Mouse (Mus musculus) kidney, embryonic 14.5 days (tissue): Measurements from ENCODE around the gene Carf. TPM values are rescaled to one million over a fixed set of nuclear protein-coding genes. Genes with fewer than 3 reads are reported as not detected.
"Not testable (repeated sequence)": the region's sequence is repeated elsewhere in the genome, so short reads cannot be mapped to it uniquely, and the experiment has no call there.

Experiments used
- ATAC-seq: fragments of 200-750 bp; cut with Nextera tagmentation; 2 replicates; pipeline ENCODE4 v1.8.0; 2017; ENCODE audit warnings: moderate number of reproducible peaks, mild to moderate bottlenecking, moderate TSS enrichment, moderate library complexity; ENCODE audit not compliant: low FRiP score, low TSS enrichment
- H3K27ac ChIP-seq: fragments of 300-500 bp; sonication (generic); 2 replicates; pipeline ENCODE4 v1.5.1; 2014; ENCODE audit warnings: low read depth, mild to moderate bottlenecking, low read length, moderate library complexity, mixed read lengths
- H3K27me3 ChIP-seq: fragments of 300-500 bp; sonication (generic); 2 replicates; pipeline ENCODE4 v1.6.1; 2014; ENCODE audit warnings: mild to moderate bottlenecking, low read length; ENCODE audit not compliant: control insufficient read depth, insufficient read depth
- H3K36me3 ChIP-seq: fragments of 300-500 bp; sonication (generic); 2 replicates; pipeline ENCODE4 v1.6.1; 2014; ENCODE audit warnings: low read length, mixed read lengths; ENCODE audit not compliant: control insufficient read depth, insufficient read depth
- H3K4me1 ChIP-seq: fragments of 300-500 bp; sonication (generic); 2 replicates; pipeline ENCODE4 v1.6.1; 2014; ENCODE audit warnings: low read length, mixed read lengths; ENCODE audit not compliant: control insufficient read depth, insufficient read depth
- H3K4me2 ChIP-seq: fragments of 300-500 bp; sonication (generic); replicated peaks from 2 replicates; pipeline ENCODE4 v1.6.1; 2014; ENCODE audit warnings: low read depth, mild to moderate bottlenecking, low read length
- H3K4me3 ChIP-seq: fragments of 300-500 bp; sonication (generic); 2 replicates; pipeline ENCODE4 v1.5.1; 2014; ENCODE audit warnings: mild to moderate bottlenecking, low read length
- H3K9ac ChIP-seq: fragments of 300-500 bp; sonication (generic); 2 replicates; pipeline ENCODE4 v1.6.1; 2014; ENCODE audit warnings: low read depth, mild to moderate bottlenecking, low read length, moderate library complexity
- H3K9me3 ChIP-seq: fragments of 300-500 bp; sonication (generic); 2 replicates; pipeline ENCODE4 v1.6.1; 2016; ENCODE audit warnings: low read length; ENCODE audit not compliant: control insufficient read depth
- WGBS: fragments of 180-500 bp; shearing (Covaris S2); extraction: QIAGEN DNeasy Blood & Tissue Kit; methylation state at CpG from one replicate; pipeline ENCODE4 v1.1.7; 2014; 5-methylcytosine and 5-hydroxymethylcytosine counted together
- polyA plus RNA-seq: library from polyadenylated mRNA; unstranded; fragments of >200 nt; fragmentation: Nextera tagmentation; extraction: Ambion mirVana; gene quantifications from 2 replicates; pipeline ENCODE4 v1.2.1, GENCODE M21; 2014

Gene Carf
- polyA plus RNA-seq, 1 experiment from 2014 or later: 9.3 TPM

DNA sequence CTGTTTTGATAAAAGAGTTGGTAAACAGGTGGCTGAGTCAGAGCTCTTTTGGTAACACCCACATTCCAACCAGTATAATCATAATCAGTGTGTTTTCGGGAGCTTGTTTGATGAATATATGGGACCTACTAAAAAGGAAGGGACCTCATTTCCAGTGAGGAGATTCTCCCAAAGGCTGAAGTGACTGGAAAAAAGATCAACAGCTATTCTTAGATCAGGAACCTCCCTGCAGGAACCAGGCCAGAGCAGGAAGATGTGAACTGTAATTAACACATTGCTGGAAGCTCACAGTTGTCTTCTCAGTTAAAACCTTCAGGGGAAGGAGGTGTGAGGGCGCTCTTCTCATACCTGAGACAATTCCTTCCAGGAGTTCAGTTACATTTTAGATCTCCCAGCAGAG is 71.6 kb downstream of the Carf start:
- WGBS: 90% methylated on average over 2 of the region's 2 CpGs
- H3K9ac ChIP-seq: no peak overlapping the region
- H3K4me2 ChIP-seq: no peak overlapping the region
- no peak overlapping the region for H3K27ac ChIP-seq
- ATAC-seq: no peak
- no peak overlapping the region for H3K4me3 ChIP-seq
- no peaks in the 10 kb centered on the region for H3K9me3 ChIP-seq
- H3K4me1 ChIP-seq: no peaks in the 10 kb centered on the region
- no peaks in the 10 kb centered on the region for H3K36me3 ChIP-seq
- no peaks in the 10 kb centered on the region for H3K27me3 ChIP-seq

DNA sequence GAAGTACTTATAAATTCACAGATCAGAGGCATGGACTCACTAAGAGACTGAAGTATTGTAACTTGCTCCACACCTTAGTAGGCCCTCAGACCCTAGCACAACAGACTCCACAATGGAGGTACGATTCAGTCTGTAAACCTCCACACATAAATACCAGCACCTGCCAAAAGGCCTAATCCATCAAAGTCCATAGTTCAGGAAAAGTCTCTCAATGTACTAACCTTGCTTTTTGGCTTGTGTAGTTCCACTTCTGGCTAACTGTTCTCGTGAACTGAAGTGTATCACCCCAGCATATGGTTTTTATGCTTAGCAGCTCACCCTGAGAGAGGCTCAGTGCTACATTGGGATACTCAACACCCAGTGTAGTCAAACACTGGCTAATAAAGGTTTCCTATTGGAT is 72.2 kb downstream of the Carf start:
- no peak overlapping the region for H3K27ac ChIP-seq
- no peak overlapping the region for H3K4me3 ChIP-seq
- no peak for ATAC-seq
- no peak overlapping the region for H3K4me2 ChIP-seq
- 64% methylated on average over 2 of the region's 2 CpGs for WGBS
- H3K9ac ChIP-seq: no peak overlapping the region
- H3K36me3 ChIP-seq: no peaks in the 10 kb centered on the region
- H3K27me3 ChIP-seq: no peaks in the 10 kb centered on the region
- no peaks in the 10 kb centered on the region for H3K4me1 ChIP-seq
- H3K9me3 ChIP-seq: no peaks in the 10 kb centered on the region

DNA sequence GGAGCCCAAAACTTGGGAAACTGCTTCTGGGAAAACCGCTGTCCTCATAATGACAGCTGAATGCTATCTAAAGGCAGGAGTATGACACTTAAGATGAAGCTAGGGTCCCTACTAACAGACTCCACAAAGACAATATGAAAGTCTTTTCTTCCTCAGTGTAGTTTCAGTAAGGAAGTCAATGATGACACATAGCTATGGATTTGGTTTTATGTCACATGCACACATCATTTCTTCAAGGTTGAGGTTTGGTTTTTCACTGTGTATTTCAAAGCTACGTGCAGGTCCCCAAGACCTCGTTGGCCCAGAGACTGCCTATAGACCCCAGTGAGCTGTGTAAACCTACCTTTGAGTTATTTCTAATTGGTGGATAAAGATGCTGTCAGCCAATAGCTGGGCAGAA is 75.1 kb downstream of the Carf start:
- Histone ChIP-seq H3K36me3 (no peaks in the 10 kb centered on the region), H3K4me1 (no peaks in the 10 kb centered on the region), H3K4me2 (no peak overlapping the region), H3K4me3 (no peak overlapping the region), H3K27me3 (no peaks in the 10 kb centered on the region), H3K27ac (no peak overlapping the region), H3K9me3 (no peaks in the 10 kb centered on the region), H3K9ac (no peak overlapping the region)
- 86% methylated on average over 3 of the region's 3 CpGs for WGBS
- ATAC-seq: no peak

DNA sequence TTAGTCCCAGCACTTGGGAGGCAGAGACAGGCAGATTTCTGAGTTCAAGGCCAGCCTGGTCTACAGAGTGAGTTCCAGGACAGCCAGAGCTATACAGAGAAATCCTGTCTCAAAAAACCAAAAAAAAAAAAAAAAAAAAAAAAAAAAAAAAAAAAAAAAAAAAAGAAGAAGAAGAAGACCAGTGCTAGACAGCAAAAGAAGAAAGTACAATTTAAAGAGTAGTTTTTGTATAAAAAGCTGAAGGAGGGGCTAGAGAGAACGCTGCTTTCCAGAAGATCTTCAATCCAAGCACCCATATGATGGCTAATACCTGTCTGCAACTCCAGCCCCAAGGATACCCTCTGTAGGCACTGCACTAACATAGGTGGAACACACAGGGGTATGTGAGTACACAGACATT is 79.8 kb downstream of the Carf start:
- not testable (repeated sequence) for H3K36me3 ChIP-seq, H3K4me3 ChIP-seq, H3K27me3 ChIP-seq, H3K9ac ChIP-seq, H3K4me1 ChIP-seq, H3K27ac ChIP-seq, H3K9me3 ChIP-seq, H3K4me2 ChIP-seq, ATAC-seq
- 90% methylated on average over 1 of the region's 1 CpGs for WGBS

DNA sequence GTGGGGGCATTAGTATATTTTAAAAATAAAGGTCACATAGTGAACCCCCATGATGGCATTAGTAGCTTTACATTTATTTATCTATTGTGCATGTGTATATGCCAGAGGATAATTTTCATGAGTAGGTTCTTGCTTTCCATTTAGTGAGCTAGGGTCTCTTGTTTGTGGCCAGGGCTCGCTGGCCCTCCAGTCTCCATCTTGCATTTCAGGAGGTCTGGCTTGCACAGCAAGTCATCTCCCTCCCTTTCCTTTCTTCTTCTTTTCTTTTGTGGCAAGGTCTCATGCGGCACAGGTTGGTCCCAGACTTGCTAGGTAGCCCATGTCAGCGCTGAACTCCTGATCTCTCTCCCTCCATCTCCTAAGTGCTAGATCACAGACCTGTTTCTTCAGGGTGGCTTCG is 81.3 kb downstream of the Carf start:
- Histone ChIP-seq H3K9ac (peak overlapping the region; percentile 89; the same call in 1 of the 2 replicates), H3K4me2 (peak overlapping the region; percentile 53), H3K9me3 (no peaks in the 10 kb centered on the region), H3K4me3 (peak overlapping the region; percentile 87), H3K27ac (no peak overlapping the region), H3K4me1 (peaks cover 8% of the 10 kb centered on the region; the same call in 1 of the 2 replicates), H3K36me3 (no peaks in the 10 kb centered on the region), H3K27me3 (no peaks in the 10 kb centered on the region)
- ATAC-seq: no peak
- 23% methylated on average over 4 of the region's 4 CpGs for WGBS

DNA sequence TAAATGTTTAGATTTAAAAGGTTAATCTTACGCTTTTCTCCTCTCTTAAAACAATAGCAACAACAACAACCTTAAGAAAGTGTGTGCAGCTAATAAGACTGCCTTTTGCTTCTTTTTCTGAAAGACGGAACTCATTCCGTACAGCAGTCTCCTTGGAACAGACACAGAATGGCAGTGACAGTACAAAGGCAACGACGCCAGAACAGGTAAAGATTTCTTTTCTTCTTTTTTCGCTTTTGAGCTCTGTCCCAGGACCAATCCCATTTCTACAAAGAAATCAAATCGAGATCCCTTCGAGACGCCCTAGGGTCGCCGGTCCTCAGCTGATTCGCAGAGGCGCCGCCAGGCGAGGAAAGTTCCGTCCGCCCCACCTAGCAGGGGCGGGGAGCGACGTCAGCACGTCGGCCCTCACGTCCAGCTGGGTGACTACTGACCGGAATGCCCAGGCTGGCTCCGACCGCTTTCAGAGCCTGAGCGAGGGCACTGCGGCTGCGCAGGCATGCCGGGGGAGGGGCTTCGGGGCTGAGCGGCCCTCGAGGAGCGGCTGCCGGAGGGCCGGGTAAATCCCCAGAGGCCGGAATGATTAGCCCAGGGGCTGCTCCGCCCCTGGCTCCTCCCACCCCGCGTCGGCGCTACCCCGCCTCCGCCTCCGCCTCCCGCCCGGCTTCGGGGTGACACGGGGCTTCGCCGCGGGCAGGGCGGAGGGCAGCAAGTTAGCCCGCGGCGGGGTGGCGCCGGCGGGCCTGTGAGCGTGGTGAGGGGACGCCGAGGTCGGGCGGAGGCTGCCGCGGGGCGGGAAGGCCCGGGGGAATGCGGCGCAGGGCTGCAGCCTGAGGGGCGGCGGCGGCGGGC is 82.1 kb downstream of the Carf start, which contains the start of gene Nbeal1:
Nbeal1 (plus strand) TSS at position 668 of the 852 bp plus-strand sequence.
- H3K4me1 ChIP-seq: peaks cover 8% of the 10 kb centered on the region; the same call in 1 of the 2 replicates
- WGBS: under 1% methylated on average over 71 of the region's 74 CpGs

DNA sequence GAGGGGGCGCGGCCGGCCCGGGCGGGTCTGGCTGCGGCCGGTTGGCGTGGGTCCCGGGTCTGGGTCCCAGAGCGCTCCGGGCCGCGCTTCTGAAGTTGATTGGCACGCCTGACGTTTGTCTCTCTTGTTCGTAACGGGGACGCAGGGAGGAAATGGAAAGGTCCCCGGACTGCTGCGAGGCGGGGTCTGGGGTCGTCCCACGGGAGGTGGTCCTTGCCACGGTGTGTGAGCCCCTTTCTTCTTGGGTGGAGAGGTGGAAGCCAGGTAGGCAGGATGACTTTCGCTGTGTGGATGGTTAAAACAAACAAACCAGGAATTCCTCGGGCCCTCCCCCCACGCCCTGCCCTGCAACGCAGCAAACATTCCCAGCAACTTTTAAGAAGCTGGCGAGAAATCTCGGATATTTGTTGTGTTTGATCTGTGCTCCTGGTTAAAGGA is 82.8 kb downstream of the Carf start:
- no peaks in the 10 kb centered on the region for H3K9me3 ChIP-seq
- peak overlapping the region; percentile 94 for H3K27ac ChIP-seq
- H3K27me3 ChIP-seq: no peaks in the 10 kb centered on the region
- H3K4me3 ChIP-seq: peak overlapping the region; percentile 87
- under 1% methylated on average over 25 of the region's 30 CpGs for WGBS
- H3K4me1 ChIP-seq: peaks cover 8% of the 10 kb centered on the region; the same call in 1 of the 2 replicates
- H3K36me3 ChIP-seq: no peaks in the 10 kb centered on the region
- peak overlapping the region; percentile 89 for H3K9ac ChIP-seq
- peak; percentile 88; the same call in 1 of the 2 replicates for ATAC-seq
- H3K4me2 ChIP-seq: peak overlapping the region; percentile 63

More for the DNA sequence above, 82.1 kb downstream of the Carf start, which contains the start of gene Nbeal1:
- H3K4me3 ChIP-seq: peak within 1 kb of the TSS; percentile 87
- H3K27me3 ChIP-seq: no peaks in the 10 kb centered on the region
- ATAC-seq: peak; percentile 99
- peak within 1 kb of the TSS; percentile 94 for H3K27ac ChIP-seq
- no peaks in the 10 kb centered on the region for H3K9me3 ChIP-seq
- no peaks in the 10 kb centered on the region for H3K36me3 ChIP-seq
- peak within 1 kb of the TSS; percentile 63 for H3K4me2 ChIP-seq
- peak within 1 kb of the TSS; percentile 89 for H3K9ac ChIP-seq

DNA sequence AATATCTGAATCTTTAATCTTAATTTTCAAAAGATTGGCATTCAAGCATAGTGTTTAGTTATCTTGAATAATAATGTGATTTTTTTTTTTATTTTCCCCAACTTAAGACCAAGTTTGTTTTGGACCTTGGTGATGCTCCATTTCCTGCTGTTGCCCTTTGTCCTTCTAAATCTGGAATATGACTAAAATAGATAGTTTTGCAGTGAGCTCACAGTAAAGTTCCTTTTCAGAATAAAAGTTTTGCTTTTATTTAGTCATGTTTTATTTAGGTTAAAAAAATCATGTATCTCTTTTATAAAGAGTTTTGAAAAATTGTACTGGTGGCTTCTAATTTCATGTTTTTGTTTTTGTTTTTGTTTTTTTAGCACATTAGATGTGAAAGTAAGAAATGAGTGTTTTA is 90.4 kb downstream of the Carf start:
- Histone ChIP-seq H3K4me3 (no peak overlapping the region), H3K4me2 (no peak overlapping the region), H3K27ac (no peak overlapping the region), H3K9ac (no peak overlapping the region), H3K27me3 (no peaks in the 10 kb centered on the region), H3K4me1 (no peaks in the 10 kb centered on the region), H3K36me3 (no peaks in the 10 kb centered on the region), H3K9me3 (no peaks in the 10 kb centered on the region)
- ATAC-seq: no peak

DNA sequence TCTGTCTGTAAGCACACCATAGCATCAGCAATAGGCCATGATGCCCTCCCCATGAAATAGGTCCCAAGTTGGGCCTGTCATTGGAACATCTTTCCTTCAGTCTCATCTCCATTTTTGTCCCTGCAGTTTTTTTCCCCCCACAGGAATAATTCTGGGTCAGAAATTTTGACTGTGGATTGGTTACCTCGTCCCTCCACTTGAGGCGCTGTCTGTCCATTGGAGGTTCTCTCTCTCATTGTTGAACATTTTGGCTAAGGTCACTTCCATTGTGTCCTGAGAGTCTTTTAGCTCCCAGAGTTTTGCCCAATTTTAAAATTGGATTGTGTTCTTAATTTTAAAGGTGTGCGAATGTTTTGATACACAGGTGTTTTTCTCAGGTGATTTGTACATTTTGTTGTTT is 98.8 kb downstream of the Carf start:
- H3K4me3 ChIP-seq: no peak overlapping the region
- H3K4me2 ChIP-seq: no peak overlapping the region
- no peaks in the 10 kb centered on the region for H3K4me1 ChIP-seq
- peaks cover 21% of the 10 kb centered on the region for H3K36me3 ChIP-seq
- WGBS: 66% methylated on average over 3 of the region's 3 CpGs
- H3K27me3 ChIP-seq: no peaks in the 10 kb centered on the region
- no peak overlapping the region for H3K9ac ChIP-seq
- no peak for ATAC-seq
- H3K9me3 ChIP-seq: no peaks in the 10 kb centered on the region
- no peak overlapping the region for H3K27ac ChIP-seq
